Mouse (Mus musculus) lung, embryonic 14.5 days (tissue): Measurements from ENCODE around the gene Utp6. TPM values are rescaled to one million over a fixed set of nuclear protein-coding genes. Genes with fewer than 3 reads are reported as not detected.

Experiments used
- ATAC-seq: fragments of 200-750 bp; cut with Nextera tagmentation; 2 replicates; pipeline ENCODE4 v1.8.0; 2017; ENCODE audit warnings: mild to moderate bottlenecking, moderate TSS enrichment, moderate library complexity; ENCODE audit not compliant: insufficient read depth
- DNase-seq: peaks from one replicate; pipeline ENCODE4 v3.0.0-alpha.2; 2015
- H3K27ac ChIP-seq: fragments of 300-500 bp; sonication (generic); 2 replicates; pipeline ENCODE4 v1.5.1; 2014; ENCODE audit warnings: low read depth, mild to moderate bottlenecking, moderate library complexity
- H3K27me3 ChIP-seq: fragments of 300-500 bp; sonication (generic); 2 replicates; pipeline ENCODE4 v1.6.1; 2014; ENCODE audit warnings: low read length, control low read depth; ENCODE audit not compliant: insufficient read depth
- H3K36me3 ChIP-seq: fragments of 300-500 bp; sonication (generic); 2 replicates; pipeline ENCODE4 v1.6.1; 2014; ENCODE audit warnings: control low read depth; ENCODE audit not compliant: insufficient read depth
- H3K4me1 ChIP-seq: fragments of 300-500 bp; sonication (generic); 2 replicates; pipeline ENCODE4 v1.6.1; 2014; ENCODE audit warnings: antibody characterized with exemption, control low read depth; ENCODE audit not compliant: insufficient read depth
- H3K4me2 ChIP-seq: fragments of 300-500 bp; sonication (generic); 2 replicates; pipeline ENCODE4 v1.6.1; 2014; ENCODE audit warnings: mild to moderate bottlenecking
- H3K4me3 ChIP-seq: fragments of 300-500 bp; sonication (generic); 2 replicates; pipeline ENCODE4 v1.5.1; 2014; ENCODE audit warnings: low read depth, low read length
- H3K9ac ChIP-seq: fragments of 300-500 bp; sonication (generic); 2 replicates; pipeline ENCODE4 v1.6.1; 2014
- H3K9me3 ChIP-seq: fragments of 300-500 bp; sonication (generic); 2 replicates; pipeline ENCODE4 v1.6.1; 2016; ENCODE audit warnings: low read depth, low read length, control low read depth
- CTCF ChIP-seq: IDR thresholded peaks from 2 replicates; pipeline ENCODE4 v1.5.1; 2016; ENCODE audit warnings: antibody characterized with exemption, low read depth
- WGBS: fragments of 180-500 bp; shearing (Covaris S2); extraction: QIAGEN DNeasy Blood & Tissue Kit; methylation state at CpG from one replicate; pipeline ENCODE4 v1.1.7; 2014; 5-methylcytosine and 5-hydroxymethylcytosine counted together
- polyA plus RNA-seq: library from polyadenylated mRNA; unstranded; fragments of >200 nt; fragmentation: Nextera tagmentation; extraction: Ambion mirVana; gene quantifications from 2 replicates; pipeline ENCODE4 v1.2.1, GENCODE M21; 2014

The Utp6 gene
- polyA plus RNA-seq, 1 experiment from 2014 or later = 62.4 TPM

GRCm38 (mm10) chr11:79975377-79975776, 13.2 kb upstream of the Utp6 start:
- WGBS = 84% methylated on average over 2 of the region's 2 CpGs
- no peak overlapping the region for H3K9ac ChIP-seq
- no peak overlapping the region for H3K27ac ChIP-seq
- H3K4me3 ChIP-seq = no peak overlapping the region
- peaks cover 28% of the 10 kb centered on the region for H3K27me3 ChIP-seq
- TF ChIP-seq CTCF = no peak
- H3K4me1 ChIP-seq = peaks cover 3% of the 10 kb centered on the region
- no peak for DNase-seq
- no peaks in the 10 kb centered on the region for H3K9me3 ChIP-seq
- no peak for ATAC-seq
- H3K36me3 ChIP-seq = no peaks in the 10 kb centered on the region
- no peak overlapping the region for H3K4me2 ChIP-seq

GRCm38 (mm10) chr11:79973626-79974476, 11.7 kb upstream of the Utp6 start:
- WGBS = under 1% methylated on average over 41 of the region's 41 CpGs
- Histone ChIP-seq H3K4me2 (peak overlapping the region; percentile 85), H3K9me3 (no peaks in the 10 kb centered on the region), H3K27ac (no peak overlapping the region), H3K27me3 (peaks cover 28% of the 10 kb centered on the region), H3K9ac (peak overlapping the region; percentile 49), H3K4me3 (peak overlapping the region; percentile 47), H3K36me3 (no peaks in the 10 kb centered on the region), H3K4me1 (peaks cover 3% of the 10 kb centered on the region)
- DNase-seq (peak; percentile 60), ATAC-seq (peak; percentile 58)
- TF ChIP-seq CTCF = no peak

- TF ChIP-seq CTCF = no peak
- 10% methylated on average over 8 of the region's 8 CpGs for WGBS
- peak overlapping the region; percentile 85 for H3K4me2 ChIP-seq
- H3K9me3 ChIP-seq = no peaks in the 10 kb centered on the region
- no peak for ATAC-seq
- H3K9ac ChIP-seq = no peak overlapping the region
- no peak for DNase-seq
- H3K27me3 ChIP-seq = peaks cover 28% of the 10 kb centered on the region
- H3K27ac ChIP-seq = no peak overlapping the region
- H3K4me1 ChIP-seq = peaks cover 3% of the 10 kb centered on the region
- peak overlapping the region; percentile 47 for H3K4me3 ChIP-seq
- no peaks in the 10 kb centered on the region for H3K36me3 ChIP-seq
Measured at GRCm38 (mm10) chr11:79973133-79973532, 10.9 kb upstream of the Utp6 start.

- H3K4me3 ChIP-seq = no peak overlapping the region
- 68% methylated on average over 10 of the region's 10 CpGs for WGBS
- ATAC-seq (no peak), DNase-seq (no peak)
- H3K9ac ChIP-seq = no peak overlapping the region
- H3K9me3 ChIP-seq = no peaks in the 10 kb centered on the region
- no peak overlapping the region for H3K4me2 ChIP-seq
- 0 out of 2 replicates have a peak, but pooled peaks cover 2% of the 10 kb centered on the region for H3K4me1 ChIP-seq
- TF ChIP-seq CTCF = no peak
- H3K36me3 ChIP-seq = no peaks in the 10 kb centered on the region
- peaks cover 4% of the 10 kb centered on the region for H3K27me3 ChIP-seq
- H3K27ac ChIP-seq = no peak overlapping the region
Measured at GRCm38 (mm10) chr11:79967752-79968151, 5.6 kb upstream of the Utp6 start.

- 53% methylated on average over 8 of the region's 8 CpGs for WGBS
- Histone ChIP-seq H3K27me3 (peaks cover 4% of the 10 kb centered on the region; the same call in 1 of the 2 replicates), H3K27ac (no peak overlapping the region), H3K36me3 (no peaks in the 10 kb centered on the region), H3K4me1 (peaks cover 2% of the 10 kb centered on the region; the same call in 1 of the 2 replicates), H3K9ac (no peak overlapping the region), H3K9me3 (no peaks in the 10 kb centered on the region), H3K4me2 (0 out of 2 replicates have a peak overlapping the region, but pooled peaks have one; percentile 22), H3K4me3 (no peak overlapping the region)
- DNase-seq = peak; percentile 89
- ATAC-seq = no peak
- no peak for TF ChIP-seq CTCF
Measured at GRCm38 (mm10) chr11:79965896-79966295, 3.7 kb upstream of the Utp6 start.

- DNase-seq = peak; percentile 6
- 34% methylated on average over 8 of the region's 8 CpGs for WGBS
- H3K27ac ChIP-seq = no peak overlapping the region
- peaks cover 4% of the 10 kb centered on the region; the same call in 1 of the 2 replicates for H3K27me3 ChIP-seq
- H3K9me3 ChIP-seq = no peaks in the 10 kb centered on the region
- H3K4me1 ChIP-seq = peaks cover 2% of the 10 kb centered on the region; the same call in 1 of the 2 replicates
- peak overlapping the region; percentile 85 for H3K4me2 ChIP-seq
- ATAC-seq = no peak
- TF ChIP-seq CTCF = no peak
- no peak overlapping the region for H3K9ac ChIP-seq
- peak overlapping the region; percentile 78 for H3K4me3 ChIP-seq
- peaks cover 18% of the 10 kb centered on the region for H3K36me3 ChIP-seq
Measured at GRCm38 (mm10) chr11:79963212-79963974, 1.2 kb upstream of the Utp6 start.

- Histone ChIP-seq H3K27ac (no peak overlapping the region), H3K36me3 (peaks cover 23% of the 10 kb centered on the region), H3K9ac (peak overlapping the region; percentile 40), H3K4me1 (peaks cover 2% of the 10 kb centered on the region; the same call in 1 of the 2 replicates), H3K9me3 (no peaks in the 10 kb centered on the region), H3K27me3 (peaks cover 4% of the 10 kb centered on the region; the same call in 1 of the 2 replicates), H3K4me3 (peak overlapping the region; percentile 78), H3K4me2 (peak overlapping the region; percentile 85)
- 5% methylated on average over 9 of the region's 9 CpGs for WGBS
- peak; percentile 15; the same call in 1 of the 2 replicates for ATAC-seq
- no peak for TF ChIP-seq CTCF
- no peak for DNase-seq
Measured at GRCm38 (mm10) chr11:79962877-79963183, 640 bp upstream of the Utp6 start.
